Comparison of ENCODE assay signal across 9 mouse cellular contexts in the genomic region with DNA sequence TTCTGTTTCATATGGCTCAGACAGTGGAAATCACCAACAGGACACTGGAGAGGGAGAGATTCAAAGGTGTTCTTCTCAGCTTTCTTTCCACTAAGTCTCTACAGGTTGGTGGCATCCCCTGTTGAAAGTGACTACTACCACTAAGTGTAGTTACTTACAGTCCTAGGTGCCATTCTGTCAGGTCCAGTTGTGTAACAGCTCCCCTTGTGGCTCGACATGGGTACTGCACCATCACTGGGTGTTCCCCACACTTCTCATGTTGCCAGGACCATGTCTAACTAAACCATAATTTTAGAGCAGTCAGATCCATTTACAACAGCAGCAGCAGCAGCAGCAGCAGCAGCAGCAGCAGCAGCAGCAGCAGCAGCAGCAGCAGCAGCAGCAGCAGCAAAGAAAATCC.
A peak's percentile ranks its signal among the peaks of the same experiment; 100 is the strongest.
DNase-seq lines count a peak whose midpoint lies in the region; ATAC-seq and TF ChIP-seq lines count a peak whose summit lies in the region.
"Had no signal": no experiment of that assay in that cellular context is flagged by ENCODE, and none has a peak within 500 bp of the region (broad histone marks: within the 10 kb centered on the region; RNA-seq: fewer than 3 reads in every experiment).

No protein-coding gene starts in this region.

- no peak for ATAC-seq in CD4-positive, CD25-positive, alpha-beta regulatory T cell, adult 4 months

- no peak overlapping the region for H3K4me3 ChIP-seq in embryonic fibroblast, embryonic 13.5 days (ENCODE audit: insufficient read depth, low read length)
- H3K4me3 ChIP-seq in lung, adult 2 months (replicated peaks; ENCODE audit: extremely low read depth, low read depth, low read length) = no peak overlapping the region
- H3K4me3 ChIP-seq: myocyte had no signal

- TF ChIP-seq POLR2A in embryonic fibroblast, embryonic 13.5 days (IDR thresholded peaks at IDR 0.05; ENCODE audit: low read depth, low read length) = no peak
- TF ChIP-seq POLR2A in lung, adult 2 months (IDR thresholded peaks at IDR 0.05; ENCODE audit: borderline replicate concordance, extremely low read depth, low read depth, low read length) = no peak

- 0% methylated on average over 1 of the region's 1 CpGs for WGBS in lung, adult 2 months

- TF ChIP-seq CTCF in embryonic fibroblast, embryonic 13.5 days (IDR thresholded peaks at IDR 0.05; ENCODE audit: borderline replicate concordance, insufficient read depth, low read length) = peak; percentile 77; the same call in 1 of the 2 replicates
- peak; percentile 94 for TF ChIP-seq CTCF in lung, adult 2 months (IDR thresholded peaks at IDR 0.05; ENCODE audit: insufficient read depth, low read length)

- H3K27ac ChIP-seq in embryonic fibroblast, embryonic 13.5 days (ENCODE audit: insufficient read depth, low read length) = no peak overlapping the region

- peak; percentile 18 for DNase-seq in CD4-positive, CD25-positive, alpha-beta regulatory T cell, adult 2 months (ENCODE audit: low read depth, low spot score)
- peak; percentile 19 for DNase-seq in urinary bladder, postnatal 14 days (ENCODE audit: low spot score)
- no peak for DNase-seq in urinary bladder, postnatal 10 days (ENCODE audit: low spot score)
- DNase-seq in kidney, adult 9 months = peak; percentile 51
- peak; percentile 58 for DNase-seq in lung, adult 2 months
- DNase-seq in right cerebral cortex, postnatal 4 days = peak; percentile 16

- H3K4me1 ChIP-seq in embryonic fibroblast, embryonic 13.5 days (ENCODE audit: control insufficient read depth, insufficient read depth, low read length) = no peaks in the 10 kb centered on the region
- no peaks in the 10 kb centered on the region for H3K4me1 ChIP-seq in lung, adult 2 months (ENCODE audit: control insufficient read depth, insufficient read depth, low read length)
